Mouse (Mus musculus): Measurements from ENCODE around the gene Ufsp1. TPM values are rescaled to one million over a fixed set of nuclear protein-coding genes. Genes with fewer than 3 reads are reported as not detected.
A peak's percentile ranks its signal among the peaks of the same experiment; 100 is the strongest.
"Not testable (repeated sequence)": the region's sequence is repeated elsewhere in the genome, so short reads cannot be mapped to it uniquely, and the experiment has no call there.

The Ufsp1 gene
- 18.4 and 20.9 TPM in 2 replicates for polyA plus RNA-seq (2015; fragmentation: Nextera tagmentation; extraction: Ambion mirVana)

- Histone ChIP-seq H3K4me3 (ENCODE audit: low read depth, low read length) (peak within 1 kb of the TSS; percentile 55), H3K4me2 (ENCODE audit: low read length) (peak within 1 kb of the TSS; percentile 95), H3K9me3 (replicated peaks; ENCODE audit: control insufficient read depth, low read length, poor library complexity, severe bottlenecking) (no peaks in the 10 kb centered on the region), H3K36me3 (ENCODE audit: control insufficient read depth, insufficient read depth, low read length) (peaks cover 25% of the 10 kb centered on the region), H3K27ac (ENCODE audit: low read length) (peak within 1 kb of the TSS; percentile 86), H3K27me3 (ENCODE audit: control insufficient read depth, insufficient read depth, low read depth, low read length) (0 out of 2 replicates have a peak, but pooled peaks cover 4% of the 10 kb centered on the region), H3K9ac (ENCODE audit: low read depth, low read length) (peak within 1 kb of the TSS; percentile 81), H3K4me1 (ENCODE audit: control insufficient read depth, insufficient read depth, low read length) (peaks cover 16% of the 10 kb centered on the region)
- peak; percentile 97 for ATAC-seq
- WGBS: under 1% methylated on average over 52 of the region's 52 CpGs
These were observed at the start of gene Ufsp1 for GRCm38 (mm10) chr5:137293839-137294743. Gene Ufsp1, plus strand, starts transcription at chr5:137294629.

DNA sequence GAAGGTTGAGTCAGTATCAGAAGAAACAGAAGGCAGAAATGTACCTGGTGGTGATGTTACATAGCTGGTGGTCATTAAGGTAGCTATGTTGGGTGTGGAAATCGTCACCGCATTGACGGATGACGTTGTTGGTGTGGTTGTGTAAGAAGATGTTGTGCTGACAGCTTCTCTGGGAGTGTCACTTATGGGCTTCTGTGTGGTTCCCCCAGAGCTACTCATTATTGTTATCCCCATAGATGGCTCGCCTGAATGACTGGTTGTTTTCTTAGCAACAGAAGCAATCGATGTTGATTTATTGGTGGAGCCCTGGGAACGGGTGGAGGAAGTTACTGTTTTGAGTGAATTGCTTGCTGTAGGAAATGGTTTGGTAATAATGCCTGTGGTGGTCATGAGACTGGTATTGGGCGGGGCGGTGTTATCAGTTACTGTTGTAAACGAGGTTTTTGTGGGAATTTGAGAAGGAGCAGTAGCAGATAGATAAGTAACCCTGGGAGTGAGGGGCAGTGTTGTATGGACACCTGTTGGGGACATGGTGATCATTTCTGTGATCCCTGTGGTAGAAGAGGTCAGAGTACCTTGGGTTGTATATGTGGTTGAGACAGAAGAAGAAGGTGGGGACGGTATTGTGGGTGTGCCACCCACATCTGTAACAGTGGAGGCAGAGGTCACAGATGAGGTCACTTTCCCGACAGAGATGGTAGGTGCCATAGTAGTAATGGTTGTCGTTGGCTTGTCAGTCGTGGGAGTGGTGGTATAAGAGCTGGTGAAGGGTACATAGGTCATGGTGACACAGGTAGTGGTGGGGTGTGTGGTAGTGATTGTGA lies 30.3 kb upstream of the Ufsp1 start:
- no peak for ATAC-seq
- no peaks in the 10 kb centered on the region for H3K9me3 ChIP-seq (replicated peaks; ENCODE audit: control insufficient read depth, low read length, poor library complexity, severe bottlenecking)
- no peaks in the 10 kb centered on the region for H3K36me3 ChIP-seq (ENCODE audit: control insufficient read depth, insufficient read depth, low read length)
- 92% methylated on average over 14 of the region's 14 CpGs for WGBS
- no peak overlapping the region for H3K27ac ChIP-seq (ENCODE audit: low read length)
- H3K4me2 ChIP-seq (ENCODE audit: low read length): no peak overlapping the region
- H3K9ac ChIP-seq (ENCODE audit: low read depth, low read length): no peak overlapping the region
- H3K27me3 ChIP-seq (ENCODE audit: control insufficient read depth, insufficient read depth, low read depth, low read length): no peaks in the 10 kb centered on the region
- H3K4me3 ChIP-seq (ENCODE audit: low read depth, low read length): no peak overlapping the region
- no peaks in the 10 kb centered on the region for H3K4me1 ChIP-seq (ENCODE audit: control insufficient read depth, insufficient read depth, low read length)

GRCm38 (mm10) chr5:137264787-137265186 lies 29.6 kb upstream of the Ufsp1 start:
- Histone ChIP-seq H3K27me3 (ENCODE audit: control insufficient read depth, insufficient read depth, low read depth, low read length) (no peaks in the 10 kb centered on the region), H3K9me3 (replicated peaks; ENCODE audit: control insufficient read depth, low read length, poor library complexity, severe bottlenecking) (no peaks in the 10 kb centered on the region), H3K4me1 (ENCODE audit: control insufficient read depth, insufficient read depth, low read length) (no peaks in the 10 kb centered on the region), H3K9ac (ENCODE audit: low read depth, low read length) (no peak overlapping the region), H3K4me3 (ENCODE audit: low read depth, low read length) (no peak overlapping the region), H3K36me3 (ENCODE audit: control insufficient read depth, insufficient read depth, low read length) (no peaks in the 10 kb centered on the region), H3K4me2 (ENCODE audit: low read length) (no peak overlapping the region), H3K27ac (ENCODE audit: low read length) (no peak overlapping the region)
- 89% methylated on average over 11 of the region's 11 CpGs for WGBS
- ATAC-seq: no peak

GRCm38 (mm10) chr5:137268131-137268910 lies 26.1 kb upstream of the Ufsp1 start:
- 33% methylated on average over 13 of the region's 18 CpGs for WGBS

DNA sequence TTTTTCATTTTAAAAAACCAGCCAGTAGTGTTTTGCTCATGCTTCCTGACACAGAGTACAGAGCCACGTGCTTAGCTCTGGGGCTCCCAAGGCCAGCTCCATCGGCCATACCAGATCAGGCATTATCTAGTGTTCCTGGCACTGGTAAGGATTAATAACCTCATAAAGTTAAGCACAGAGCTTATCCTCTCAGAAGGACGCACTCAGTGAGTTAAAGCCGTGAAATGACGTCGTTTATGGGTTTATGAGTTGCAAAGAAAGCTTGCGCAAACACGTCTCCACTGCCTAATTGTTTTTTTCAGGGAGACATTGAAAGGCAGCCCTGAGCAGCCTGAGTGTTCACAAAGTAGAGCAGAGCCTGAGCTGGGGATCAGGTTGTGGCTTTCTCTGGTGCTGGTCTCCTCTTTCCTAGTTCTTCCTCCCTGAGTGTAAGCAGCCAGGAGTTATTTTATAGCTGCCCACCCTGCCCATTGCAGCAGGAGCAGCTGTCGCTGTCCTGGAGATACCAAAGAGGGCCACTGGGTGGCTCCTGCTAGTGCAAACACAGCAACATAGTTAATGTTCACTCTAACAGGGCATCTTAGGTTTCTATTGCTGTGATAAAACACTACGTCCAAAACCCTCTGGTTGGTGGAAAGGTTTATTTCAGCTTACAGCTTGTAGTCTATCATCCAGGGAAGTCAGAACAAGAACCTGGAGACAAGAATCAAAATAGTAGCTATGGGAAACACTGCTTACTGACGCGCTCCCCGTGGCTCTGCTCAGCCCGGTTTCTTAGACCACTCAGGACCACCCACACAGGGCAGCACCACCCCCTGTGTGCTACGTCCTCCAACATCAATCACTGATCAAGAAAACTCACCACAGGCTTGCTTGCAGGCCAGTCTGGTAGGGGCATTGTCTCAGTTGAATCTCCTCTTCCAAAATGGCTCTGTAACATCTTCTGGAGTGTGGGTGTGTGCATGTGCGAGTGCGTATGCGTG lies 16.8 kb upstream of the Ufsp1 start:
- H3K36me3 ChIP-seq (ENCODE audit: control insufficient read depth, insufficient read depth, low read length): no peaks in the 10 kb centered on the region
- H3K4me3 ChIP-seq (ENCODE audit: low read depth, low read length): no peak overlapping the region
- H3K4me1 ChIP-seq (ENCODE audit: control insufficient read depth, insufficient read depth, low read length): no peaks in the 10 kb centered on the region
- no peak overlapping the region for H3K9ac ChIP-seq (ENCODE audit: low read depth, low read length)
- no peaks in the 10 kb centered on the region for H3K27me3 ChIP-seq (ENCODE audit: control insufficient read depth, insufficient read depth, low read depth, low read length)
- no peak overlapping the region for H3K27ac ChIP-seq (ENCODE audit: low read length)
- 0 out of 2 replicates have a peak overlapping the region, but pooled peaks have one; percentile 9 for H3K4me2 ChIP-seq (ENCODE audit: low read length)
- WGBS: 56% methylated on average over 18 of the region's 18 CpGs
- ATAC-seq: no peak
- peaks cover 3% of the 10 kb centered on the region; the same call in 1 of the 2 replicates for H3K9me3 ChIP-seq (replicated peaks; ENCODE audit: control insufficient read depth, low read length, poor library complexity, severe bottlenecking)

More at GRCm38 (mm10) chr5:137268131-137268910, 26.1 kb upstream of the Ufsp1 start:
- ATAC-seq: no peak
- H3K4me3 ChIP-seq (ENCODE audit: low read depth, low read length): no peak overlapping the region
- no peaks in the 10 kb centered on the region for H3K27me3 ChIP-seq (ENCODE audit: control insufficient read depth, insufficient read depth, low read depth, low read length)
- H3K9ac ChIP-seq (ENCODE audit: low read depth, low read length): 0 out of 2 replicates have a peak overlapping the region, but pooled peaks have one; percentile 20
- no peaks in the 10 kb centered on the region for H3K4me1 ChIP-seq (ENCODE audit: control insufficient read depth, insufficient read depth, low read length)
- H3K36me3 ChIP-seq (ENCODE audit: control insufficient read depth, insufficient read depth, low read length): no peaks in the 10 kb centered on the region
- H3K9me3 ChIP-seq (replicated peaks; ENCODE audit: control insufficient read depth, low read length, poor library complexity, severe bottlenecking): peaks cover 3% of the 10 kb centered on the region
- peak overlapping the region; percentile 12; the same call in 1 of the 2 replicates for H3K4me2 ChIP-seq (ENCODE audit: low read length)
- no peak overlapping the region for H3K27ac ChIP-seq (ENCODE audit: low read length)

- not testable (repeated sequence) for H3K36me3 ChIP-seq (ENCODE audit: control insufficient read depth, insufficient read depth, low read length); H3K9me3 ChIP-seq (replicated peaks; ENCODE audit: control insufficient read depth, low read length, poor library complexity, severe bottlenecking); H3K27ac ChIP-seq (ENCODE audit: low read length); H3K4me2 ChIP-seq (ENCODE audit: low read length); H3K4me3 ChIP-seq (ENCODE audit: low read depth, low read length); ATAC-seq; H3K9ac ChIP-seq (ENCODE audit: low read depth, low read length); H3K27me3 ChIP-seq (ENCODE audit: control insufficient read depth, insufficient read depth, low read depth, low read length)
- H3K4me1 ChIP-seq (ENCODE audit: control insufficient read depth, insufficient read depth, low read length): peaks cover 16% of the 10 kb centered on the region
- 81% methylated on average over 4 of the region's 6 CpGs for WGBS
These were observed 10.0 kb upstream of the Ufsp1 start for GRCm38 (mm10) chr5:137284411-137284810.

- 66% methylated on average over 5 of the region's 5 CpGs for WGBS
- H3K9ac ChIP-seq (ENCODE audit: low read depth, low read length): no peak overlapping the region
- H3K9me3 ChIP-seq (replicated peaks; ENCODE audit: control insufficient read depth, low read length, poor library complexity, severe bottlenecking): no peaks in the 10 kb centered on the region
- no peak overlapping the region for H3K4me2 ChIP-seq (ENCODE audit: low read length)
- ATAC-seq: no peak
- H3K4me1 ChIP-seq (ENCODE audit: control insufficient read depth, insufficient read depth, low read length): peaks cover 16% of the 10 kb centered on the region
- 0 out of 2 replicates have a peak, but pooled peaks cover 2% of the 10 kb centered on the region for H3K27me3 ChIP-seq (ENCODE audit: control insufficient read depth, insufficient read depth, low read depth, low read length)
- H3K36me3 ChIP-seq (ENCODE audit: control insufficient read depth, insufficient read depth, low read length): no peaks in the 10 kb centered on the region
- no peak overlapping the region for H3K27ac ChIP-seq (ENCODE audit: low read length)
- H3K4me3 ChIP-seq (ENCODE audit: low read depth, low read length): no peak overlapping the region
These were observed 9.4 kb upstream of the Ufsp1 start for GRCm38 (mm10) chr5:137285045-137285444.

Measured in midbrain, embryonic 16.5 days (tissue).